Mouse (Mus musculus): Measurements from ENCODE around the gene Tmem18. TPM values are rescaled to one million over a fixed set of nuclear protein-coding genes. Genes with fewer than 3 reads are reported as not detected.

Gene Tmem18
- polyA plus RNA-seq (2016; fragmentation: Nextera tagmentation; extraction: Ambion mirVana) = 22.1 and 27.8 TPM in 2 replicates

DNA sequence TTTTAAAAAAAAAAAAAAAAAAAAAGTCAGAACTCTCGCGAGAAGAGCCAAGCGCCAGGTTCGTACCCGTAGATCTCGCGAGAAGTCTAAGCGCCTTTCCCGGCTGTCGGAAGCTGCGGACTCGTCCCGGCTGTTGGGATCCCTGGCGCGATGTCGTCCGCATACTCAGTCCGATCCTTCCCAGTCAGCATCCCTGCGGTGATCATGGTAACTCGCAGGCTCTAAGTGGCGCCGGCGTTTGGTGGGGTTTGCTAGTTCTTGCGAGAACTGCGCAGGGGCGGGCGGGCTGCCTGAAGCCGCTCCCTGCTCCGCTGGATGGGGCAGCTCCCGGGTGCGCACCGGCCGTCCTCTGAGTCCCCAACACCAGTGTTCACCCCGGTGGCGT is at the start of gene Tmem18:
Gene Tmem18, plus strand, starts transcription at position 71 of the 385 bp plus-strand sequence.
- under 1% methylated on average over 35 of the region's 35 CpGs for WGBS
- Histone ChIP-seq H3K27me3 (ENCODE audit: insufficient read depth, poor library complexity, severe bottlenecking) (no peaks in the 10 kb centered on the region), H3K4me1 (replicated peaks) (peaks cover 17% of the 10 kb centered on the region), H3K36me3 (peaks cover 22% of the 10 kb centered on the region), H3K9me3 (no peaks in the 10 kb centered on the region), H3K27ac (peak within 1 kb of the TSS; percentile 93), H3K4me3 (peak within 1 kb of the TSS; percentile 75)
- peak; percentile 87 for DNase-seq (ENCODE audit: low spot score)

DNA sequence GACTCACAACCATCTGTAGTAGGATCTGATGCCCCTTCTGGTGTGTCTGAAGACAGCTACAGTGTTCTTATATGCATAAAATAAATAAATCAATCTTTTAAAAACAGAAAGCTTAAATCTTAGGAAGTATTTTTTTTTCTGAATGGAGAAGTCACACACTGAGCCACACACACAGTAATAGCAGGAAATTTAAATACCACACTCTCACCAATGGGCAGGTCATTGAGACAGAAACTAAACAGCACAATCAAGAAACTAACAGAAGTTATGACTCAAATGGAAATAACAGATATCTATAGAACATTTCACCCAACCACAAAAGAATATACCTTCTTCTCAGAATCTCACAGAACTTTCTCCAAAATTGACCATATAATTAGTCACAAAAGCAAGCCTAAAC is 26.9 kb upstream of the Tmem18 start:
- peaks cover 6% of the 10 kb centered on the region for H3K4me1 ChIP-seq (replicated peaks)
- no peaks in the 10 kb centered on the region for H3K9me3 ChIP-seq
- no peak overlapping the region for H3K4me3 ChIP-seq
- no peak overlapping the region for H3K27ac ChIP-seq
- H3K27me3 ChIP-seq (ENCODE audit: insufficient read depth, poor library complexity, severe bottlenecking) = no peaks in the 10 kb centered on the region
- no peak for DNase-seq (ENCODE audit: low spot score)
- H3K36me3 ChIP-seq = no peaks in the 10 kb centered on the region

DNA sequence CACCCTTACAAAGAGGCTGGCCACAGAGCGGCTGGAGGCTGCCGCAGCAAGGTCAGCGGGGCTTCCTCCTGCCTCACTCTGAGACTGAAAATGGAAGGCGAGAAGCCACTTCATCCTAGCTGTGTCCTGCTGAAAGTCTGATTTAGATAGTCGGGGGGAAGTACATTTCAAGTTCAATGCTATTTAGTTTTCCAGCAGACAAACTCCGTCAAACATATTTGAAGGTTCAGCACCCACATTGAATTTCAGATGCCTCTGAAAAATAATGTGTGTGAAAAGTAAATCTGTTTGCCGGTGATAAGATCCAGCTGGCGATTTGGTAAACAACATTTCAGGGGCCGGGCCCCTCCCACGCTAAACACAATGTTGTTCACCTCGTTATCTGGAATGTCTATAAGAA is 22.8 kb upstream of the Tmem18 start:
- no peaks in the 10 kb centered on the region for H3K36me3 ChIP-seq
- no peak overlapping the region for H3K4me3 ChIP-seq
- WGBS = 32% methylated on average over 11 of the region's 11 CpGs
- H3K27me3 ChIP-seq (ENCODE audit: insufficient read depth, poor library complexity, severe bottlenecking) = no peaks in the 10 kb centered on the region
- H3K4me1 ChIP-seq (replicated peaks) = peaks cover 6% of the 10 kb centered on the region
- DNase-seq (ENCODE audit: low spot score) = peak; percentile 15
- 0 out of 2 replicates have a peak overlapping the region, but pooled peaks have one; percentile 35 for H3K27ac ChIP-seq
- no peaks in the 10 kb centered on the region for H3K9me3 ChIP-seq

DNA sequence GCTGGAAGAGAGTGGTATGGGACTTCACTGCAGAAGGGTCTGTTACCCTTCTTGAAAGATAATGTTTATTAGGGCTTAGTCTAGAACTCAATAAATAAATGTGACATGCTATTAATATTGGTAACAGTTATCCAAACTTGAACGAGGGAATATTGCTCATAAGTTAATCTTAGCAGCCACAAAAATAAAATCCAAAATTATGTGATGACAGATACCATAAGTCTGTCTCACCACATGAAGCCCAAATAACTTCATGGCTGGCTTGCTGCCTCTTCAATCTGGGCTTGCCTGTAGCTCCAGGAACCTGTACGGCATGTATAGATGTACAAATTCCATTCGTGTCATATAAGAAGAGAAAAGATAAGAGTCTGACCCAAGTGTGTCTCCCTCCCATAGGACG is 12.2 kb upstream of the Tmem18 start:
- Histone ChIP-seq H3K27me3 (ENCODE audit: insufficient read depth, poor library complexity, severe bottlenecking) (no peaks in the 10 kb centered on the region), H3K36me3 (no peaks in the 10 kb centered on the region), H3K27ac (no peak overlapping the region), H3K9me3 (no peaks in the 10 kb centered on the region), H3K4me3 (no peak overlapping the region), H3K4me1 (replicated peaks) (no peaks in the 10 kb centered on the region)
- no peak for DNase-seq (ENCODE audit: low spot score)
- 88% methylated on average over 4 of the region's 4 CpGs for WGBS

DNA sequence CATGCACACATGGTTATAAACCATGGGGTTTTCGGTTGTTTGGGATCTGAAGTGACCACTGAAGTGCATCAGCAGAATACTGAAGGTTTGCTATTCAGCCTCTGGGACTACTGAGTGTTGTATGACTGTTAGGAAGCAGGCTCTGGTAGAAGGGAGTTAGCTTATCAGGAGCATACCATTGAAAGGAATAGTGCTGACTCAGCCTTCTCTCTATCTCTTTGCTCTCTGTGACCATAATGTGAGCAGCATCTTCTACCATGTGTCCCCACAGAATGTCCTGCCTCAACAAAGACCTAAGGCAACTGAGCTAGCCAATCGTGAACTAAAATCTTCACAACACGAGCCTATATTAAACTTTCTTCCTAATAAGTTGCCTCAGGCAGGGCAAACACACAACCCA is 8.3 kb upstream of the Tmem18 start:
- Histone ChIP-seq H3K4me1 (replicated peaks) (no peaks in the 10 kb centered on the region), H3K27ac (no peak overlapping the region), H3K4me3 (no peak overlapping the region), H3K27me3 (ENCODE audit: insufficient read depth, poor library complexity, severe bottlenecking) (no peaks in the 10 kb centered on the region), H3K9me3 (no peaks in the 10 kb centered on the region), H3K36me3 (no peaks in the 10 kb centered on the region)
- no peak for DNase-seq (ENCODE audit: low spot score)
- WGBS = 82% methylated on average over 3 of the region's 3 CpGs

DNA sequence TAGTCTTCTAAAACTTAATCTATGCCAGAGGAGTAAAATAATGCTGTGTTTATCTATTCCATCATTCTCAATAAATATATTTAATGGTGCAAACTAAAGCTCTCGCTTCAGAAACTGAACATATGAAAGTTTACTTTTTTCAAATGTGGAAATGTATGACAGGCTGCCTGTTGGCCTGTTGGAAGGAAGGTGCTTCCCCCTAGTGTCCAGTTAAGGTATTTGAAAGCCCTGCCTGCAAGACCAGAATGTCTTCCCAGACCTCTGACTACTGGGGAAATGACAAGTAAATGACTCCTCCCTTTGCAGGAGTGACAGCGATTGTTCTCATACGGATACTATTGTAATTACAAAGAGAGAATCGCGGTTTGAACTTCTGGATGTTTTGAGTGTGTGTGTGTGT is 6.2 kb upstream of the Tmem18 start:
- H3K9me3 ChIP-seq = no peaks in the 10 kb centered on the region
- no peaks in the 10 kb centered on the region for H3K36me3 ChIP-seq
- peak; percentile 49 for DNase-seq (ENCODE audit: low spot score)
- no peaks in the 10 kb centered on the region for H3K4me1 ChIP-seq (replicated peaks)
- 23% methylated on average over 5 of the region's 5 CpGs for WGBS
- no peaks in the 10 kb centered on the region for H3K27me3 ChIP-seq (ENCODE audit: insufficient read depth, poor library complexity, severe bottlenecking)
- no peak overlapping the region for H3K4me3 ChIP-seq
- no peak overlapping the region for H3K27ac ChIP-seq

DNA sequence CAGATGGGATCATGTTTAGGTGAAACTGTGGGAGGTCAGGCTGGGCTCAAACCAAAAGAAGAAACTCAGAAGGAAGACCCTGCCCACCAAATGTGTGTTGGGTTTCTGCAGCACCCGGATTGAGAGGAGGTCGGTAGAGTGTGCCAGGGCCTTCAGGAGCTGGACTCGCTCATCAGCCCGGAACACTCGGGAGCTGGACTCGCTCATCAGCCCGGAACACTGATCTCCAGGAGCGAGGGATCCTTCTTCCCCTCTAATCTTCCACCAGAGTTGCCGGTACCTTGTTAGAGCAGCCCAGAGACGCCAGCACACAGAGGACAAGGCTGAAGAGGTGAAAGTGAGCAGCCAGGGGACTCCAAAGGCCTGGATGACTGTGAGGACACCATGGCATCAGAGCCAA is 2.9 kb upstream of the Tmem18 start:
- Histone ChIP-seq H3K4me3 (no peak overlapping the region), H3K4me1 (replicated peaks) (peaks cover 17% of the 10 kb centered on the region), H3K27me3 (ENCODE audit: insufficient read depth, poor library complexity, severe bottlenecking) (no peaks in the 10 kb centered on the region), H3K27ac (no peak overlapping the region), H3K9me3 (no peaks in the 10 kb centered on the region), H3K36me3 (no peaks in the 10 kb centered on the region)
- WGBS = 87% methylated on average over 10 of the region's 10 CpGs
- no peak for DNase-seq (ENCODE audit: low spot score)

DNA sequence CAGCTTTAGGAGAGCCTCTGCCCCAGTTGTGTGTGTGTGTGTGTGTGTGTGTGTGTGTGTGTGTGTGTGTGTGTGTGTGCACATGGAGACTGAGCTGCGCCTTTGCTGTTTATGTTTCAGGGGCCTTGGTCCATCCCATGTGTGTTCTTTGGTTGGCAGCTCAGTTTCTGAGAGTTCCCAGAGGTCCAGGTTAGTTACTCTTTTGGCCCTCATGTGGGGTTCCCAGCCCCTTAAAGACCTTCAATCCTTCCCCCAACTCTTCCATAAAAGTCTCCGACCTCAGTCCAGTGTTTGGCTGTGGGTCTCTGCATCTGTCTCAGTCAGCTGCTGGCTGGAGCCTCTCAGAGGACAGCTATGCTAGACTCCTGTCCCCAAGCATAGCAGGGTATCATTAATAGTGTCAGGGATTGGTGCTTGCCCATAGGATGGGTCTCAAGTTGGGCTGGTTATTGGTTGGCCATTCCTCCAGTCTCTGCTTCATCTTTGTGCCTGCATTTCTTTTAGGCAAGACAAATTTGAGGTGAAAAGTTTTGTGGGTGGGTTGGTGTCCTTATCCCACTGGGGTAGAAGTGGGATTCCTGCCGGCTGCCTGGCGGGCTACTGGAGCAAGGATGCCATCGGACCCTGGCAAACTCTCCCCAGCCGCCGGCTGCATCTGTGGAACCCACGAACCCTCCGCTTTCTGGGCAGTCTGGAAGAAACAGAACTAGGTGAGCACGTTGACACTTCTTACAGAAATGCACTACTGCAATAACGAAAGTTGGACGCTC is 455 bp upstream of the Tmem18 start:
- H3K4me3 ChIP-seq = peak overlapping the region; percentile 75
- DNase-seq (ENCODE audit: low spot score) = no peak
- WGBS = 13% methylated on average over 12 of the region's 12 CpGs
- no peaks in the 10 kb centered on the region for H3K27me3 ChIP-seq (ENCODE audit: insufficient read depth, poor library complexity, severe bottlenecking)
- H3K27ac ChIP-seq = peak overlapping the region; percentile 93
- no peaks in the 10 kb centered on the region for H3K9me3 ChIP-seq
- H3K36me3 ChIP-seq = peaks cover 17% of the 10 kb centered on the region
- H3K4me1 ChIP-seq (replicated peaks) = peaks cover 17% of the 10 kb centered on the region

DNA sequence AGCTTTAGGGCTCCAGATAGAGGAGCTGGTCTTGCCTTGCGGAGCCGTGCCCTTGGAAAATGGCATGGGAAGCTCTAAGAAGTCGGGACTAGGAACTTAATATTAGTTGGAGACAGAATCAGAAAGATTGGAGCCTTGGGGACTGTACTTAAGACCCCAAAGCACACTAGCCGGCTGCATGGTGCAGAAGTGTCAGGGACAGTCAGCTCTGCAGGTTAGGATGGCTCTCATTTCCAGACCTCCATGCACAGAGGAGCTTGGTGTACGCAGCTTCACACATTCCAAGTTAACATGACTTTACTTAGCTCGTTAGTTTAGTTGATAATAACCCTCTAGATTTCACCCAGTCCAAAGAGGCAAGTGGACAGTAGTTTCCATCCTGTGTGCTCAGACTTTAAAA is 637 bp downstream of the Tmem18 start:
- Histone ChIP-seq H3K4me1 (replicated peaks) (peaks cover 17% of the 10 kb centered on the region), H3K9me3 (no peaks in the 10 kb centered on the region), H3K36me3 (peaks cover 26% of the 10 kb centered on the region), H3K27me3 (ENCODE audit: insufficient read depth, poor library complexity, severe bottlenecking) (no peaks in the 10 kb centered on the region), H3K27ac (peak overlapping the region; percentile 93), H3K4me3 (peak overlapping the region; percentile 75)
- 17% methylated on average over 6 of the region's 6 CpGs for WGBS
- DNase-seq (ENCODE audit: low spot score) = no peak

DNA sequence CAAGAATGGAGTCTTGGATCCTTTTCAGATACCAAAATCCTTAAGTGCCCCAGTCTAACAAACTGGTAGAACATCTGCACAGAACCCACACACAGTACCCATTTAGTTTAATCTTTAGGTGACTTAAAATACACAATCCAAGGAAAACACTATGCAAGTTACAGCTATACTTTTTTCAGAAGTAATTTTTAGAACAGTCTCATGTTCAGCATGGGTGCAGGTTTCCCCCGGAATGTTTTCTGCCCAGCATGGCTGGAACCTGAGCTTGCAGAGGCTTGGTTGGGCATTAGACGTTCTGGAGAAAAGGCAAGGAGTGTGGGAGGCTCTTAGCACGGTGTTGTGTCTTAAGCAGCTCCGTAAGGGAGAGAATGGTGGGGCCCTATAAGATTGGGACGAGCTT is 7.6 kb downstream of the Tmem18 start:
- Histone ChIP-seq H3K27me3 (ENCODE audit: insufficient read depth, poor library complexity, severe bottlenecking) (no peaks in the 10 kb centered on the region), H3K9me3 (no peaks in the 10 kb centered on the region), H3K4me3 (no peak overlapping the region), H3K27ac (no peak overlapping the region), H3K4me1 (replicated peaks) (no peaks in the 10 kb centered on the region), H3K36me3 (peaks cover 48% of the 10 kb centered on the region)
- DNase-seq (ENCODE audit: low spot score) = no peak
- 86% methylated on average over 5 of the region's 5 CpGs for WGBS

DNA sequence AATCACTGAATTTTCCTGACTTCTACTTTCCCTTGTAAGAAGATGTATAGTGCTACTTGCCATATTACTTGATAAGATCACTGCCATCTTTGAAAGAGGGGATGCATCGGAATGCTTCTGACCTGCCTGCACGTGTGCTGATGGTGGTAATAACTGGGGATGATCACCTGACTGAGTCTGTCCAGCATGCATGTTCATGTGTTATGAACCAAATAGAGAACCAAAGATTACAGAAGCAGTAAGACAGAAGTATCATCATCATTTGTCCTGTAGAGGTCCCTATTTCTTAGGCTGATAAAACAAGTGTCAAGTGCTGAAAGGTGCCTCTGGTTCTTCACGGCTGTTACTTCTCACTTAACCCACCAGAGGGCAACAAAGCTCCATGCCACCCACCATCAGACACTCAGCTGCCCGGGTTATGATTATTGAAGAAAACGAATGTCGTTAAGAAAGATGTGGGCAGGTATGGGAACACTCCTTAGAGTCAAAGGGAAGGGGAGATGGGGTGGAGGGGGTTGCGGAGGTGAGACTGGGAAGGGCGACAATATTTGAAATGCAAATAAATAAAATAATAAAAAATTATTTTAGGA is 12.7 kb downstream of the Tmem18 start:
- no peaks in the 10 kb centered on the region for H3K27me3 ChIP-seq (ENCODE audit: insufficient read depth, poor library complexity, severe bottlenecking)
- DNase-seq (ENCODE audit: low spot score) = peak; percentile 46
- no peaks in the 10 kb centered on the region for H3K4me1 ChIP-seq (replicated peaks)
- no peak overlapping the region for H3K27ac ChIP-seq
- H3K36me3 ChIP-seq = peaks cover 2% of the 10 kb centered on the region
- H3K4me3 ChIP-seq = no peak overlapping the region
- 39% methylated on average over 8 of the region's 8 CpGs for WGBS
- no peaks in the 10 kb centered on the region for H3K9me3 ChIP-seq

DNA sequence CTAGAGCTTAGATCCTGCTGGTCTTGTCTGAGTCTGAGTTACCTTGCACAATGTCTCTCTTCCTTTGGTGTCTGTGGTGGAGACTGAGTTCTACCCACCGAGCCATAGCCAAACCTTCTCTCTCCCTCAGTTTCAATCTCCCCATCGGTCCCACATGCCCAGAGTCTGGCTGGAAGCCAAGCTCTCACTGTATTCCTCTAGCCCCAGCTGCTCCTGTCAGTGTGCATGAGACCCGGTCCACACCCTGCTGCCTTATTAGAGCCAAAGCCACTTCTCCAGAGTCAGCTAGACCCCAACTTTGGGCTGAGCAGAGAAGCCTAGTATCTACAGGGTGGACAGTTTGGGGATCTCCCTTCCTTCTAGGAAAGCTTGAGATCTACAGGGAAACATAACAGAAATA is 14.7 kb downstream of the Tmem18 start:
- Histone ChIP-seq H3K4me1 (replicated peaks) (0 out of 2 replicates have a peak, but pooled peaks cover 4% of the 10 kb centered on the region), H3K4me3 (no peak overlapping the region), H3K27ac (no peak overlapping the region), H3K9me3 (no peaks in the 10 kb centered on the region), H3K27me3 (ENCODE audit: insufficient read depth, poor library complexity, severe bottlenecking) (no peaks in the 10 kb centered on the region), H3K36me3 (no peaks in the 10 kb centered on the region)
- DNase-seq (ENCODE audit: low spot score) = no peak
- WGBS = 87% methylated on average over 3 of the region's 3 CpGs

DNA sequence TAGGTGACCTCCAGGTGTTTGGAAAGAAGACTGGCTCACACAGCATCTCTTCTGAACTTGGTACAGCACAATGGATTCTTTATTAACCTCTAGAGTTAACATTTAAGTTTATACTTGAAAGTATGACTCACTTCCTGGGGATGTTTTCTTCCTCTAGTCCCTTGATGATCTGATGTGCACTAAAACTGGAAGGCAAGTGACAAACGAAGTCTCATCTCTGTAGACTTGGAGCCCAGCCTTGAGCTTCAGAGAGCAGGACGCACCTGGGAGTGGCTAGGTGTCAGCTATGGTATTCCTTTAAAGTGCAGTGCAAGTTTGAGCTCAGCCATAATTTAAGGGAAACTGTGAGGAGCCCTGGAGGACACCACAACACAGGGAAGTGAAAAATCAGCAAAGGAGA is 15.2 kb downstream of the Tmem18 start:
- Histone ChIP-seq H3K4me1 (replicated peaks) (peaks cover 5% of the 10 kb centered on the region; the same call in 1 of the 2 replicates), H3K27me3 (ENCODE audit: insufficient read depth, poor library complexity, severe bottlenecking) (no peaks in the 10 kb centered on the region), H3K27ac (no peak overlapping the region), H3K9me3 (no peaks in the 10 kb centered on the region), H3K36me3 (no peaks in the 10 kb centered on the region), H3K4me3 (no peak overlapping the region)
- no peak for DNase-seq (ENCODE audit: low spot score)
- 76% methylated on average over 2 of the region's 2 CpGs for WGBS

Data from hindbrain, embryonic 10.5 days (tissue).